Mouse (Mus musculus): ENCODE measurements around the gene Olfr351. TPM values are rescaled to one million over a fixed set of nuclear protein-coding genes. Genes with fewer than 3 reads are reported as not detected.

Gene Olfr351
- not detected in 2 replicates for polyA plus RNA-seq (2016; fragmentation: Nextera tagmentation; extraction: Ambion mirVana)

- Histone ChIP-seq H3K36me3 (no peaks in the 10 kb centered on the region), H3K4me1 (no peaks in the 10 kb centered on the region), H3K27me3 (no peaks in the 10 kb centered on the region), H3K4me3 (no peak within 1 kb of the TSS), H3K9ac (no peak within 1 kb of the TSS), H3K4me2 (replicated peaks) (no peak within 1 kb of the TSS), H3K9me3 (peaks cover 6% of the 10 kb centered on the region; the same call in 1 of the 2 replicates), H3K27ac (no peak within 1 kb of the TSS)
- ATAC-seq (ENCODE audit: insufficient number of reproducible peaks, insufficient read depth, low FRiP score, low TSS enrichment): no peak
- 81% methylated on average over 1 of the region's 1 CpGs for WGBS
Measured at GRCm38 (mm10) chr2:36862560-36862959, at the start of gene Olfr351. Gene Olfr351, minus strand, starts transcription at chr2:36862660.

- Histone ChIP-seq H3K4me3 (no peak within 1 kb of the TSS), H3K4me1 (no peaks in the 10 kb centered on the region), H3K9ac (no peak within 1 kb of the TSS), H3K4me2 (replicated peaks) (no peak within 1 kb of the TSS), H3K27ac (no peak within 1 kb of the TSS), H3K9me3 (peaks cover 13% of the 10 kb centered on the region; the same call in 1 of the 2 replicates), H3K27me3 (no peaks in the 10 kb centered on the region), H3K36me3 (no peaks in the 10 kb centered on the region)
- ATAC-seq (ENCODE audit: insufficient number of reproducible peaks, insufficient read depth, low FRiP score, low TSS enrichment): no peak
Measured at GRCm38 (mm10) chr2:36905380-36905779, 42.9 kb upstream of the Olfr351 start, which contains the start of gene Olfr354. Gene Olfr354, plus strand, starts transcription at chr2:36905680.

- no peak for ATAC-seq (ENCODE audit: insufficient number of reproducible peaks, insufficient read depth, low FRiP score, low TSS enrichment)
- Histone ChIP-seq H3K4me3 (no peak overlapping the region), H3K4me2 (replicated peaks) (no peak overlapping the region), H3K4me1 (no peaks in the 10 kb centered on the region), H3K36me3 (no peaks in the 10 kb centered on the region), H3K9ac (no peak overlapping the region), H3K27me3 (no peaks in the 10 kb centered on the region), H3K27ac (no peak overlapping the region), H3K9me3 (peaks cover 9% of the 10 kb centered on the region)
Measured at GRCm38 (mm10) chr2:36897114-36897513, 34.7 kb upstream of the Olfr351 start.

- Histone ChIP-seq H3K27me3 (no peaks in the 10 kb centered on the region), H3K36me3 (no peaks in the 10 kb centered on the region), H3K9me3 (peaks cover 4% of the 10 kb centered on the region), H3K9ac (no peak within 1 kb of the TSS), H3K4me3 (no peak within 1 kb of the TSS), H3K27ac (no peak within 1 kb of the TSS), H3K4me2 (replicated peaks) (no peak within 1 kb of the TSS), H3K4me1 (no peaks in the 10 kb centered on the region)
- ATAC-seq (ENCODE audit: insufficient number of reproducible peaks, insufficient read depth, low FRiP score, low TSS enrichment): no peak
Measured at GRCm38 (mm10) chr2:36892836-36893235, 30.4 kb upstream of the Olfr351 start, which contains the start of gene Olfr353. Gene Olfr353, minus strand, starts transcription at chr2:36892936.

GRCm38 (mm10) chr2:36868160-36868559 lies 5.7 kb upstream of the Olfr351 start, which contains the start of gene Olfr352:
Gene Olfr352, plus strand, starts transcription at chr2:36868460.
- H3K36me3 ChIP-seq: no peaks in the 10 kb centered on the region
- H3K4me3 ChIP-seq: no peak within 1 kb of the TSS
- H3K4me2 ChIP-seq (replicated peaks): no peak within 1 kb of the TSS
- H3K27ac ChIP-seq: no peak within 1 kb of the TSS
- H3K9me3 ChIP-seq: peaks cover 6% of the 10 kb centered on the region; the same call in 1 of the 2 replicates
- no peak within 1 kb of the TSS for H3K9ac ChIP-seq
- ATAC-seq (ENCODE audit: insufficient number of reproducible peaks, insufficient read depth, low FRiP score, low TSS enrichment): no peak
- H3K4me1 ChIP-seq: no peaks in the 10 kb centered on the region
- WGBS: 81% methylated on average over 1 of the region's 1 CpGs
- no peaks in the 10 kb centered on the region for H3K27me3 ChIP-seq

GRCm38 (mm10) chr2:36846010-36846409 lies 16.4 kb downstream of the Olfr351 start, which contains the start of gene Olfr350:
Gene Olfr350, plus strand, starts transcription at chr2:36846310.
- no peaks in the 10 kb centered on the region for H3K36me3 ChIP-seq
- H3K4me1 ChIP-seq: no peaks in the 10 kb centered on the region
- no peak within 1 kb of the TSS for H3K27ac ChIP-seq
- no peak within 1 kb of the TSS for H3K4me3 ChIP-seq
- no peak within 1 kb of the TSS for H3K9ac ChIP-seq
- H3K9me3 ChIP-seq: peaks cover 7% of the 10 kb centered on the region; the same call in 1 of the 2 replicates
- no peaks in the 10 kb centered on the region for H3K27me3 ChIP-seq
- 83% methylated on average over 1 of the region's 1 CpGs for WGBS
- ATAC-seq (ENCODE audit: insufficient number of reproducible peaks, insufficient read depth, low FRiP score, low TSS enrichment): no peak
- no peak within 1 kb of the TSS for H3K4me2 ChIP-seq (replicated peaks)

GRCm38 (mm10) chr2:36816932-36817331 lies 45.5 kb downstream of the Olfr351 start, which contains the start of gene Olfr3:
Gene Olfr3, minus strand, starts transcription at chr2:36817032.
- H3K4me2 ChIP-seq (replicated peaks): no peak within 1 kb of the TSS
- H3K36me3 ChIP-seq: no peaks in the 10 kb centered on the region
- WGBS: 74% methylated on average over 1 of the region's 1 CpGs

More at GRCm38 (mm10) chr2:36816932-36817331, 45.5 kb downstream of the Olfr351 start, which contains the start of gene Olfr3:
- Histone ChIP-seq H3K9me3 (0 out of 2 replicates have a peak, but pooled peaks cover 13% of the 10 kb centered on the region), H3K9ac (no peak within 1 kb of the TSS), H3K4me1 (no peaks in the 10 kb centered on the region), H3K27me3 (no peaks in the 10 kb centered on the region), H3K4me3 (no peak within 1 kb of the TSS), H3K27ac (no peak within 1 kb of the TSS)
- ATAC-seq (ENCODE audit: insufficient number of reproducible peaks, insufficient read depth, low FRiP score, low TSS enrichment): no peak

Other genes starting within 250 kb of the Olfr351 start
- not detected in 2 replicates for gene Olfr345, start 222.6 kb downstream of the Olfr351 start, polyA plus RNA-seq (2016; fragmentation: Nextera tagmentation; extraction: Ambion mirVana)
- gene Olfr346, start 176.9 kb downstream of the Olfr351 start, polyA plus RNA-seq (2016; fragmentation: Nextera tagmentation; extraction: Ambion mirVana): not detected in 2 replicates
- gene Olfr347, start 130.8 kb downstream of the Olfr351 start, polyA plus RNA-seq (2016; fragmentation: Nextera tagmentation; extraction: Ambion mirVana): not detected in 2 replicates
- not detected in 2 replicates for gene Olfr348, start 78.4 kb downstream of the Olfr351 start, polyA plus RNA-seq (2016; fragmentation: Nextera tagmentation; extraction: Ambion mirVana)
- not detected in 2 replicates for gene Olfr50, start 72.1 kb downstream of the Olfr351 start, polyA plus RNA-seq (2016; fragmentation: Nextera tagmentation; extraction: Ambion mirVana)
- gene Olfr3, start 45.6 kb downstream of the Olfr351 start, polyA plus RNA-seq (2016; fragmentation: Nextera tagmentation; extraction: Ambion mirVana): not detected in 2 replicates
- not detected in 2 replicates for gene Olfr350, start 16.4 kb downstream of the Olfr351 start, polyA plus RNA-seq (2016; fragmentation: Nextera tagmentation; extraction: Ambion mirVana)
- not detected in 2 replicates for gene Olfr352, start 5.8 kb upstream of the Olfr351 start, polyA plus RNA-seq (2016; fragmentation: Nextera tagmentation; extraction: Ambion mirVana)
- gene Olfr353, start 30.3 kb upstream of the Olfr351 start, polyA plus RNA-seq (2016; fragmentation: Nextera tagmentation; extraction: Ambion mirVana): not detected in 2 replicates
- not detected in 2 replicates for gene Olfr354, start 43.0 kb upstream of the Olfr351 start, polyA plus RNA-seq (2016; fragmentation: Nextera tagmentation; extraction: Ambion mirVana)
- not detected in 2 replicates for gene Olfr355, start 66.2 kb upstream of the Olfr351 start, polyA plus RNA-seq (2016; fragmentation: Nextera tagmentation; extraction: Ambion mirVana)
- gene Olfr356, start 74.5 kb upstream of the Olfr351 start, polyA plus RNA-seq (2016; fragmentation: Nextera tagmentation; extraction: Ambion mirVana): not detected in 2 replicates
- not detected in 2 replicates for gene Olfr357, start 131.2 kb upstream of the Olfr351 start, polyA plus RNA-seq (2016; fragmentation: Nextera tagmentation; extraction: Ambion mirVana)
- gene Olfr358, start 146.7 kb upstream of the Olfr351 start, polyA plus RNA-seq (2016; fragmentation: Nextera tagmentation; extraction: Ambion mirVana): not detected in 2 replicates
- not detected in 2 replicates for gene Olfr360, start 203.1 kb upstream of the Olfr351 start, polyA plus RNA-seq (2016; fragmentation: Nextera tagmentation; extraction: Ambion mirVana)
- gene Olfr361, start 226.6 kb upstream of the Olfr351 start, polyA plus RNA-seq (2016; fragmentation: Nextera tagmentation; extraction: Ambion mirVana): not detected in 2 replicates